Mouse (Mus musculus): ENCODE data around the gene E030018B13Rik. TPM values are rescaled to one million over a fixed set of nuclear protein-coding genes. Genes with fewer than 3 reads are reported as not detected.

E030018B13Rik gene
- total RNA-seq, 2 experiments from 2014 or later = not detected

DNA sequence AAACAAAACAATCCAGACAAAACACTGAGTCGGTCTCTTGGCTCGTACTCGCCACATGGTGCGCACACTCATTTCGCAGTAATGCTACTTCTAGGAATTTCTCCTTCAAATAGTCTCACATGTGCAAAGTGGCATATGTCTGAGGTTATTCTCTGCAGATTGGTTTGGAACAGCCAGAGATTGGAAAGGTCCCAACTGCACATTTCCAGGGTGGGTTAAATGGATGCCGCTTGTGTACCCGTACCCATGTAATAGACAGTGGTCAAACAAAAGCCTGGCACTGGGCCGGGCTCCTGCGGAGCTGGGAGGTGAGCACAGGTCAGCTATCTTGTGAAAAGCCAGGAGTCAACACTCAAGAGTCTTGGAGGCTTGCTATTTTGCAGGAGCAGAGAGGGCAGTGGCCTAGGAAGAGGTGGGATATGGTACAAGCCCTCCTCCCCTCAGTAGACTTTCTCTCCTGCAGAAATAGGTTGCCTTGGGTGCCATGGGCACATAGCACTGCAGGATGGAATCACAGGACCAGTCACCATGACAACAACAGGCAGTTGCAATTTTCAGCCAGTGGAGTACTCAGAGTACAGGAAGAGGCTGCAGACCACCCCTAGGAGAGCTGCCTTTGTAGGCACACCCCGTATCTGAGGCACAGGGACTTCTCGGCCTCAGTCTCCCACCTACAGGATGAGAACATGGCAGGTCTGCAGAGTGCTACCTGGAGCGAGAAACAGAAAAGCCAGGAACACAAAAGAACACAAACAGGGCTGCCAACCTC, 41.4 kb downstream of the E030018B13Rik start:
- no peak for DNase-seq (ENCODE audit: low spot score in 2 of 2)

DNA sequence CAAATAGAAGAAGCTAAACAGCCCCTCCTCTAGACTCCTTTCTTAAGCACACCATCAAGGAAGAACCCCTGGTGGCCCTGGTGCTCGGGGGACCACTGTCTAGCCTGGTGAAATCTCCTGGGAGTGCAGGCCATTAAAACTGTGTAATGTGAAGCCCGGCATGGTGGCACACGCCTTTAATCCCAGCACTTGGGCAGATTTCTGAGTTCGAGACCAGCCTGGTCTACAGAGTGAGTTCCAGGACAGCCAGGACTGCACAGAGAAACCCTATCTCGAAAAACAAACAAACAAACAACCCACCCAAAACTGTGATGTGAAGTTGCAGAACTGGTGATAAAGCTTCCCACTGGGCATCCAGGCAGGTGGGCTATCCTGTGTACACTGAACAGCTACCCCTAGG, 47.0 kb downstream of the E030018B13Rik start:
- no peak for DNase-seq (ENCODE audit: low spot score in 2 of 2)

DNA sequence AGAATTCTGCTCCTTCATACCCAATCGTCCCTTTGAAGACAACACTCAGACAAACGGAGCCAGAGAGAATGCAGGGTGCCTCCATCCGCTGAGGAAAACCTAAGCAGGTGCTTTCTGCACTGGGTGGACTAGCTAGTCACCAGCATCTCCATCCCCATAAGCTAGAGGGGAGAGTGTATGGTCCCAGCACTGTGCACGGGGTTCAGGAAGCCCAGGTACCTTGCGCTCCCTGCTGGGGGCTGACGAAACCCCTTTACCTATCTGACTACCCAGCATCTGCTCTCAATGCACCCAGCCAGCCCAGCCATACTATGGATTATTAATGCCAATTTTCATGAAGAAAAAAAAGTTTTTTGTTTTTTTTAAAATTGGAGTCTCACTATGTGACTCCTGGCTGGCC, 47.5 kb downstream of the E030018B13Rik start:
- DNase-seq (ENCODE audit: low spot score in 2 of 2) = no peak

DNA sequence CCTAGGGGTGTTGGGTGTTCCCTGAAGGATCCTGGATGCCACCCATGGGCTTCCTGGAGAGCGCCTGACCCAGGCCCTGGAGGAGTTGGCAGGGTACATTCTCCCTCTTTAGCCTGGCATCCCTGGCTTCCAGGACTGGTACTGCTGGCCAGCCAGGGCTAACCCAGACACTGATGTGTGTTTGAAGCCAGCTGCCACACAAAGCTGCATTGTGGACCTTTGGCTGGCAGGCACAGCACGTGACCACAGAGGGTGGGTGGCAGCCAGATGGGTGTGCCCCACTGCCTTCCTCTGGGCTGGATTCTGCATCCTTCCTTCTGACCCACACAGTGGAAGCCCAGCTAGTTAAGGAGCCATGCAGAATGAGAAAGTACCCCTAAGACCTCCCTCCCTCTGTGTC, 48.5 kb downstream of the E030018B13Rik start:
- peak in 1 of 2 experiments; percentile 61 for DNase-seq (ENCODE audit: low spot score in 2 of 2)

DNA sequence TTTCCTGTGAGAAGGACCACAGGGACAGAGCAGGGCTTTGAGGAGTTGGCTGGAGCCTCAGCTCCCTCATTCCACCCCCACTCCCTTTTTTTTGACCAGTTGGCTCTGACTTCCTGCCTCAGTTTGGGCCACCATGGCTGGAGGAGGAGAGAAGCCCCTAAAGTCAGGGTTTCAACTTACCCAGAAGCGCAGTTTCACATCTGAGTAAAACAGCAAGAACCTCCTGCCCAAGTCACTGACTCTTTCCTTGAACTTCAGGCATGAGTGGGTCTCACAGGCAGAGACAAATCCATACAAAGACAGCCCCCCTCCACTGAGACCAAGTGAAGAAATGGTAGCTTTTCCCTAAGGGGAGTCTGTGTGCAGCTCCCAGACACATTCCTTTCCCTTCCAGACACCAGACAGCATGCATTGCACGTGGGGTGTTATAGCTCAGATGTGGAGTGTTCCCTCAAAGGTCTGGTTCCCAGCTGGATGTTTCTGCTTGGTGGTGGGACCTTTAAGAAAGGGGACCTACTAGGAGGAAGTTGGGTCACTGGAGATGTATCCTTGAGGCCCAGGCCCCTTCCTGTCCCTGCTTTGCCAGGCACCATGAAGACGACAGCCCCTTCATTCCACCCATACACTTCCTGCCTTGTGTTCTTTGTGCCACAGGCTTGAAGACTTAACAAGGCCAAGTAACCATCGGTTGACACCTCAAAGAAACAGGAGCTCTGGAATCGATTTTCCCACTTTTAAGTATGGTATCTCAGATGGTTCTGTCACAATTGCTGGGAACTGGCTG, 49.2 kb downstream of the E030018B13Rik start:
- no peak for DNase-seq (ENCODE audit: low spot score in 2 of 2)

DNA sequence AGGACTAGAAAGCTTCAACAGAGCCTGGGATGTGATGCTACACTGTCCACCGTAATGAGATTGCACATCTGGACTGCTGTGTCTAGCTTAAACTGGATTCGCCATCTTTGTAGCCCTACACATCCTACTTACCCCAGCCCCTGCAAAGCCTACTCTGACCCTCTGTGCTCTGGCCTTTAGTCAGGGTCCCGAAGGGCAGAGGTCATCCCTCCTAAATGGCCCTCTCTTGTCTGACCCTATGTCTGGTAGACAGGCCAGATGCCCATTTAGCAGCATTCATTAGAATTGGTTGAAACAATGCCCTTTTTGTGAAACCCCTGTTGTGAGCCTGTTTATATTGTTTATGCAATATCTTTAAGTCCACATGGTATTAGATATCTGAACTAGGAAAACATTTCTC, 53.3 kb downstream of the E030018B13Rik start:
- no peak for DNase-seq (ENCODE audit: low spot score in 2 of 2)

Other genes with a start within 250 kb of the E030018B13Rik start
- 10 to 100 TPM; 41.3 to 46.0 TPM for gene Klf13, start 22.1 kb downstream of the E030018B13Rik start, total RNA-seq (2021)
- 1 to 10 TPM in 1 of 2 experiments, under 1 TPM in 1; 0.44 to 1.4 TPM for gene Trpm1, start 237.0 kb downstream of the E030018B13Rik start, total RNA-seq (2021)